Mouse (Mus musculus) regulatory T cell (primary cell): ENCODE results near the gene Tdgf1.

Experiments
- in situ Hi-C: fragments of 300-600 bp; cut with MboI, MseI; formaldehyde crosslinking; loops from one replicate; pipeline ENCODE4 v1.15.1; 2025; ENCODE audit warnings: high pct_unique_total_duplicates

Tdgf1 gene

GRCm38 (mm10) chr9:110945926-110946325 is at the start of gene Tdgf1:
Gene Tdgf1 (minus strand): TSS chr9:110946158.
- in situ Hi-C loops: no loop called here

- in situ Hi-C loops: no loop called here
Measured at GRCm38 (mm10) chr9:110994716-110995172, 48.8 kb upstream of the Tdgf1 start.

GRCm38 (mm10) chr9:110993281-110993709 is 47.3 kb upstream of the Tdgf1 start:
- in situ Hi-C loops: no loop called here

GRCm38 (mm10) chr9:110990204-110990603 is 44.2 kb upstream of the Tdgf1 start, which contains the start of gene Rtp3:
Gene Rtp3 (minus strand): TSS chr9:110990583.
- in situ Hi-C loops: no loop called here

GRCm38 (mm10) chr9:110989543-110989942 is 43.6 kb upstream of the Tdgf1 start:
- in situ Hi-C loops: no loop called here

- in situ Hi-C loops: no loop called here
Measured at GRCm38 (mm10) chr9:110989141-110989540, 43.2 kb upstream of the Tdgf1 start.

- in situ Hi-C loops: no loop called here
Measured at GRCm38 (mm10) chr9:110988078-110988477, 42.1 kb upstream of the Tdgf1 start.

- in situ Hi-C loops: no loop called here
Measured at GRCm38 (mm10) chr9:110987331-110987730, 41.4 kb upstream of the Tdgf1 start.

GRCm38 (mm10) chr9:110985951-110986350 is 40.0 kb upstream of the Tdgf1 start:
- in situ Hi-C loops: no loop called here

- in situ Hi-C loops: no loop called here
Measured at GRCm38 (mm10) chr9:110985541-110985940, 39.6 kb upstream of the Tdgf1 start.

GRCm38 (mm10) chr9:110984096-110984495 is 38.1 kb upstream of the Tdgf1 start:
- in situ Hi-C loops: no loop called here

- in situ Hi-C loops: no loop called here
Measured at GRCm38 (mm10) chr9:110982351-110982750, 36.4 kb upstream of the Tdgf1 start.

- in situ Hi-C loops: no loop called here
Measured at GRCm38 (mm10) chr9:110979411-110979810, 33.5 kb upstream of the Tdgf1 start.

GRCm38 (mm10) chr9:110965910-110966231 is 19.9 kb upstream of the Tdgf1 start:
- in situ Hi-C loops: no loop called here

GRCm38 (mm10) chr9:110965062-110965909 is 19.3 kb upstream of the Tdgf1 start:
- in situ Hi-C loops: no loop called here

- in situ Hi-C loops: no loop called here
Measured at GRCm38 (mm10) chr9:110963566-110964115, 17.7 kb upstream of the Tdgf1 start.

GRCm38 (mm10) chr9:110961386-110961785 is 15.4 kb upstream of the Tdgf1 start:
- in situ Hi-C loops: no loop called here

GRCm38 (mm10) chr9:110960230-110961149 is 14.5 kb upstream of the Tdgf1 start:
- in situ Hi-C loops: no loop called here

GRCm38 (mm10) chr9:110959669-110960068 is 13.7 kb upstream of the Tdgf1 start:
- in situ Hi-C loops: no loop called here

GRCm38 (mm10) chr9:110955962-110956361 is 10.0 kb upstream of the Tdgf1 start:
- in situ Hi-C loops: no loop called here

GRCm38 (mm10) chr9:110954681-110955445 is 8.9 kb upstream of the Tdgf1 start:
- in situ Hi-C loops: no loop called here
